In the genomic region with DNA sequence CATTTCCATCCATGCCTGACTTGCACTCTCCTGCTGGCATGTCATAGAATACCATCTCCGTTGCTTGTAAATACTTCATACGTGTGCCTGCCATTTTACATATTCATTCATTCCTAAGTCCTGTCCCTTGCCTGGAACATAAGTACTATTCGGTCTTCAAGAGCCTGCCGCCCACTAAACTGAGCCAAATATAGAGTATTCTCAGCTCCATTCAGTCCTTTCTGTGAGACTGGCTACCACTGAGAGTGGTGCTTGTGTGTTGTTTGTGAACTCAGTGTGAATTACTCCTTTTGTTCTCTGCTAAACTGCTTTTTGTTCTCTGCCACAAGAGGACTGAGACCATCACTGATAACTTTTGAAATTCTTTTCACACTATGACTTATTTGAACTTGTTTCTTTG, we compare ENCODE assay signal across 33 mouse cellular contexts. TPM values are rescaled to one million over a fixed set of nuclear protein-coding genes. Genes with fewer than 3 reads are reported as not detected.
"Had no signal": no experiment of that assay in that cellular context is flagged by ENCODE, and none has a peak within 500 bp of the region (broad histone marks: within the 10 kb centered on the region; RNA-seq: fewer than 3 reads in every experiment).

No protein-coding gene starts in this region.

- ATAC-seq: liver, embryonic 12.5 days; liver, postnatal 0 days; lung, postnatal 0 days had no signal

- H3K9me3 ChIP-seq: limb, embryonic 10.5 days; limb, embryonic 12.5 days; limb, embryonic 13.5 days; limb, embryonic 15.5 days; liver, embryonic 12.5 days; liver, embryonic 13.5 days; liver, embryonic 15.5 days; lung, embryonic 15.5 days; midbrain, embryonic 10.5 days; midbrain, embryonic 12.5 days; midbrain, embryonic 13.5 days; midbrain, embryonic 15.5 days had no signal

- H3K4me3 ChIP-seq: limb, embryonic 10.5 days; limb, embryonic 12.5 days; limb, embryonic 13.5 days; limb, embryonic 15.5 days; liver, embryonic 12.5 days; liver, embryonic 13.5 days; liver, embryonic 15.5 days; lung, embryonic 15.5 days; megakaryocyte, embryonic 14.5 days; midbrain, embryonic 10.5 days; midbrain, embryonic 12.5 days; midbrain, embryonic 13.5 days; midbrain, embryonic 15.5 days; myocyte had no signal

- H3K27ac ChIP-seq: limb, embryonic 10.5 days; limb, embryonic 12.5 days; limb, embryonic 13.5 days; limb, embryonic 15.5 days; liver, embryonic 12.5 days; liver, embryonic 13.5 days; liver, embryonic 14.5 days; liver, embryonic 15.5 days; lung, embryonic 15.5 days; macrophage; midbrain, embryonic 10.5 days; midbrain, embryonic 12.5 days; midbrain, embryonic 13.5 days; midbrain, embryonic 15.5 days had no signal

- H3K27me3 ChIP-seq: limb, embryonic 12.5 days; limb, embryonic 13.5 days; limb, embryonic 15.5 days; liver, embryonic 12.5 days; liver, embryonic 13.5 days; liver, embryonic 15.5 days; lung, embryonic 15.5 days; midbrain, embryonic 12.5 days; midbrain, embryonic 13.5 days; midbrain, embryonic 15.5 days had no signal

- H3K4me1 ChIP-seq: limb, embryonic 15.5 days; liver, embryonic 12.5 days; liver, embryonic 13.5 days; liver, embryonic 15.5 days; midbrain, embryonic 15.5 days had no signal

- DNase-seq: left cerebral cortex, postnatal 4 days; liver; liver, embryonic 13.5 days; liver, postnatal 0 days; lung, adult 18-20 months; lung, adult 2 months; lung, embryonic 14.5 days; lung, postnatal 10 days; lung, postnatal 14 days; lung, postnatal 36 days; lung, postnatal 4 days; midbrain, embryonic 14.5 days had no signal

- H3K36me3 ChIP-seq: limb, embryonic 10.5 days; limb, embryonic 12.5 days; limb, embryonic 13.5 days; limb, embryonic 15.5 days; liver, embryonic 12.5 days; liver, embryonic 13.5 days; liver, embryonic 15.5 days; lung, embryonic 15.5 days; midbrain, embryonic 10.5 days; midbrain, embryonic 12.5 days; midbrain, embryonic 13.5 days; midbrain, embryonic 15.5 days had no signal

- H3K9ac ChIP-seq: limb, embryonic 12.5 days; limb, embryonic 13.5 days; limb, embryonic 15.5 days; liver, embryonic 12.5 days; liver, embryonic 13.5 days; liver, embryonic 14.5 days; liver, embryonic 15.5 days; liver, postnatal 0 days; lung, embryonic 14.5 days; lung, embryonic 15.5 days; midbrain, embryonic 12.5 days; midbrain, embryonic 13.5 days; midbrain, embryonic 15.5 days had no signal

- H3K4me2 ChIP-seq: limb, embryonic 12.5 days; limb, embryonic 13.5 days; limb, embryonic 15.5 days; liver, embryonic 11.5 days; liver, embryonic 12.5 days; liver, embryonic 13.5 days; liver, embryonic 15.5 days; lung, embryonic 14.5 days; lung, embryonic 15.5 days; midbrain, embryonic 11.5 days; midbrain, embryonic 12.5 days; midbrain, embryonic 13.5 days; midbrain, embryonic 15.5 days had no signal

RNA-seq across cellular contexts. Expression of a gene that starts 59.6 kb away (rescaled TPM):
- total RNA-seq: megakaryocyte progenitor cell, adult 5-6 weeks; megakaryocyte, adult 5-6 weeks; megakaryocyte-erythroid progenitor cell, adult 5-6 weeks had no signal
